Mouse (Mus musculus): ENCODE measurements around the gene Gm26602. TPM values are rescaled to one million over a fixed set of nuclear protein-coding genes. Genes with fewer than 3 reads are reported as not detected.

Gm26602 gene
- not detected for total RNA-seq (2021)

DNA sequence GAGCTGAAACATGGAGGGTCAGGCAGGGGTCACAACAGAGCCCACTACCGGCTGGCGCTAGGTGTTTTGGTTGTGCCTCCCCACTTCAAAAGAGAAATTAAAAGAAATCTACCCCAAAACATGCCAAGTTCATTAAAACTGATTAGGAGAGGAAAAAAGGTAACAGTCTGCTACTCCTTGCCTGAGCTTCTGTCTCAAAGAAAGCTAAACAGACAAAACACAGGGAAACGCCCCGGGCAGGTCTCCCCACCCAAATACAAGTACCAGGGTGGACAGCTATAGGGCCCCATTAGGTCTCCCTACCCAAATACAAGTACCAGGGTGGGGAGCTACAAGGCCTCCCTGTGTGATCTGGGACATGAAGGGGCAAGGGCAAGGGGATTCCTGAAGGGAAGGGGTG, at the start of gene Gm26602:
Gene Gm26602, plus strand, starts transcription at position 301 of the 400 bp plus-strand sequence.
- DNase-seq (ENCODE audit: extremely low spot score in 1 of 2, low spot score in 2 of 2), result no peak
- intact Hi-C loops (cut with DNase I), result no loop called here

DNA sequence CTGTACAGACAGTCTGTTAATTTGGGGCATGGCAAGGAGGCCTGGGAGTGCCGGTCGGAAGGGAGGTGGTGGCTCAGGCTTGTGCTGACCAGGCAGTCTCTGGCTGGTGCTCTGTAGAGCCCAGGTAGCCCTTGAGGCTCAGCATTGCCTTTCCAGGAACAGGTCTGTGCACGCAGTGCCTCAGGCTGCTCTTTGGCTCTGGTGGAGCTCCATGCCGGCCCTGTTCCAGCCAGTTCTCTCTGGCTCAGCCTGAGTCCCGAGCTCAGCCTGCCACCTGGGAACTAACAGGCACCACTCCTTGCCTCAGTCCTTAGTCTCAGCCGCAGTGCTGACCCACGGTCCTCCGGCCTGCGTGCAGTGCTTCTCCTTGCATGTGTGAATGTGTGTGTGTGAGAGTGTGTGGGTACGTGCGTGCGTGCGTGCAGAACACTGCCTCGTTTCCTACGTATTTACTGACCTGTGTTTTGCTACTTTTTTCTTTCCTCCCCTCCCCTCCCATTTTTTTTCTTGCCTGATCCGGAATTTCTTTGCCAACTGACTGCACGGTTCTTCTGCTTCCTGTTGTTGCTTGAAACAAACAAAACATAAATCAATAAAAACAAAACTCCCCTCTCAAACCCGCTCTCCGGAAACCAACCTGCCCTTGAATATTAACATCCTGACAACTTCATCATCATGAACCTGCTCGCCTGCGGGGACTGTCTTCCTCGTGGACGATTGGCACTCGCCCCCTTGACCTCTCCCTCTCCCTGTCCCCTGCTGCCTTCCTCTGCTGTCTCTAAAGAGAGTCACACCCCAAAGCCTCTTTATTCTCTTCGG, 49.2 kb upstream of the Gm26602 start:
- intact Hi-C loops (cut with DNase I), result no loop called here
- DNase-seq (ENCODE audit: extremely low spot score in 1 of 2, low spot score in 2 of 2), result no peak

DNA sequence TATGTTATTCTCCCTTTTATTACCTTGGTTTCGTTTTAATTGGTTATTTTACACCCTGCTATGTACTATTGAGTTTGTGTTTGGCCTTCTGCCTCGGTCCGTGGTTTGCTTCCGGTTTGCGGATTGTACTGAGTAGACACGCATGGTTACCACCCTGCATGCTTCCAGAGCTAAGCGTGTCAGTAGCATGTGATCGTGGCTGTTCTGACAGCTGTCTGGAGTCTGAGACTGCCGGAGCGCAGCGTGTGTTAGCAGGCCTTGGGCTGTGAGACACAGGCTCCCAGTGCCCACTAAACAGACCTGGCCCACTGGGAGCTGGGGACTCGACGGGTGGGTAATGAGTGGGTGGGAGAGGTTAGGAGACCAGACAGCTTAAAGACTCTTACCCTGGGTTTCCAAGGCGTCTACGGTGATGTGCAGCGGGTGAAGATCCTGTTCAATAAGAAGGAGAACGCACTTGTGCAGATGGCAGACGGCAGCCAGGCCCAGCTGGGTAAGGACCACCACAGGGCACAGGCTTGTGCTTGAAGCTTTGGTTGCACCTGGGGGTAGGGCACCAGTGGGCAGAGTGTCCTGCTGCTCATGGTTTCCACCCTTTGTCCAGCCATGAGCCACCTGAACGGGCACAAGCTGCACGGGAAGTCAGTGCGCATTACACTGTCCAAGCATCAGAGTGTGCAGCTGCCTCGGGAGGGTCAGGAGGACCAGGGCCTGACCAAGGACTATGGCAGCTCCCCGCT, 48.4 kb upstream of the Gm26602 start:
- intact Hi-C loops (cut with DNase I), result no loop called here
- DNase-seq (ENCODE audit: extremely low spot score in 1 of 2, low spot score in 2 of 2), result no peak

- peak in 1 of 2 experiments; percentile 51 for DNase-seq (ENCODE audit: extremely low spot score in 1 of 2, low spot score in 2 of 2)
- intact Hi-C loops (cut with DNase I), result no loop called here
These were observed 47.7 kb upstream of the Gm26602 start for GRCm38 (mm10) chr10:79862925-79863324.

DNA sequence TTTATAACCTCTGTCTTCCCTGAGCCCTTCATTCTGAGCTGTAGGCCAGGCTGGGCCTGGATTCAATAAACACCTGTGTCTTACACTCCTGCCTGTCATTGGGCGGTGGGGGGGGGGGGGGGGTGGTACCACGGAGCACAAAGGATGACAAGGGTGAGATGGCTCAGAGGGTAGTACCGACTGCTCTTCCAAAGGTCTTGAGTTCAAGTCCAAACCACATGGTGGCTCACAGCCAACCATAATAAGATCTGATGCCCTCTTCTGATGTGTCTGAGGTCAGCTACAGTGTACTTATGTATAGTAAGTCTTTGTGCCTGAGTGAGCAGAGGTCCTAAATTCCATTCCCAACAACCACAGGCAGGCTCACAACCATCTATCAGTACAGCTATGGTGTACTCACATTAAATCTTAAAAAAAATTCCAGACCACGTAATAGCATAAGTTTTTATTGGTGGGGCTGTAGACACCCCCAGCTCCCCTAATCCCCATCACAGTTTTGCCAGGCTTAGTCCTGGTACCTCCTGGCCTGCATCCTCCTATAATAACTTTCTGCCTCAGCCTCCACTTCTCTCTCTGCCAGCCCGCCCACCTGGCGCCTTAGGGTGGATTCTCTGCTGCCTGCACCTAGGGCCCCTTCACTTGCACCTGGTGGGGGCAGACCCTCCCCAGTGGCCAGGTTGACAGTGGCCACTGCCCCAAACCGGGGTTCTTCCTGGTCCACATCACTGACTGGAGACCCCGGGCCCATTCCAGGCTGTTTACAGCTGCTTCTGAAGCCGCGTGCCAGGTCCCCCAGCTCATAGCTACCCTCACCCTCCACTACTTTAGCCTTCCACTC, 46.1 kb upstream of the Gm26602 start:
- intact Hi-C loops (cut with DNase I), result no loop called here
- peak in 1 of 2 experiments; percentile 41 for DNase-seq (ENCODE audit: extremely low spot score in 1 of 2, low spot score in 2 of 2)

DNA sequence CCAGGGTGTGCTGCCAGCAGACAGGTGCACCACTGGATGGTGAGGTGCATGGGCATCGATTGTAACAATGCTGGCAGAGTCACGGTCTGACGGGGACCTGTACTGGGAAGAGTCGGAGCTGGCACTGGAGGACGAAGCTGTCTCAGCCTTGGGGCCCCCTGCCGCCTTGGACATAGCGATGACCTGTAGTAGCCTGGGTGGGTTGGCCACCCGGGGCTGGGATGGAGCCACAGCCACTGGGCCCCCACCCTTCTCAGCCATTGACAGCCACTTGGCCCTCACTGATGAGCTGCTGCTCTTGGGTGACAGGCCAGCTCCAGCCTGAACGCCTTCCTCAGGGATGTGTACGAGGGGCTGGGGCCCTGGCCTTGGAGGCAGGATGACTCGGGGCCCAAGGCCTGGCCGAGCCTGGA, 45.5 kb upstream of the Gm26602 start:
- intact Hi-C loops (cut with DNase I), result no loop called here
- peak in 1 of 2 experiments; percentile 38 for DNase-seq (ENCODE audit: extremely low spot score in 1 of 2, low spot score in 2 of 2)

- peak in 1 of 2 experiments; percentile 37 for DNase-seq (ENCODE audit: extremely low spot score in 1 of 2, low spot score in 2 of 2)
- intact Hi-C loops (cut with DNase I), result no loop called here
These were observed 44.8 kb upstream of the Gm26602 start for GRCm38 (mm10) chr10:79865801-79866295.

- intact Hi-C loops (cut with DNase I), result no loop called here
- DNase-seq (ENCODE audit: extremely low spot score in 1 of 2, low spot score in 2 of 2), result no peak
These were observed 44.1 kb upstream of the Gm26602 start for GRCm38 (mm10) chr10:79866601-79867000.

DNA sequence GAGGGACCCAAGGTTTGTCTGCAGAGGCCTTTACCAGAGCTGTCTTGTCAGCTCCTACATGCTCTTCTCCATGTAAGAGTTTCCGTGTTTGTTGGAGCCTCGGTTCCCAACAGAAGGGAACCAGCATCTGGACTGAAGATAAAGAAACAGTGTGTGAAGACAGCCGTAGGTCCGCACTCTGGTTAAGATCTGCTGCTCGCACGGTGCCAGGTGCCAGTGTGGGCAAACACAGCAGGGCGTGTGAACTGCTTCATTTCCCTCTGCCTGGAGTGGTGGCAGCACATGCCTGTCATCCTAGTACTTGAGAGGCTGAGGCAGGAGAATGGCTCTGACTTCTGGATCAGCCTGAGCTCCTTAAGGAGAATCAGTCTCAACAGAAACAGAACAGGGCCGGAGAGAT, 38.8 kb upstream of the Gm26602 start:
- intact Hi-C loops (cut with DNase I), result no loop called here
- DNase-seq (ENCODE audit: extremely low spot score in 1 of 2, low spot score in 2 of 2), result peak in 1 of 2 experiments; percentile 41

DNA sequence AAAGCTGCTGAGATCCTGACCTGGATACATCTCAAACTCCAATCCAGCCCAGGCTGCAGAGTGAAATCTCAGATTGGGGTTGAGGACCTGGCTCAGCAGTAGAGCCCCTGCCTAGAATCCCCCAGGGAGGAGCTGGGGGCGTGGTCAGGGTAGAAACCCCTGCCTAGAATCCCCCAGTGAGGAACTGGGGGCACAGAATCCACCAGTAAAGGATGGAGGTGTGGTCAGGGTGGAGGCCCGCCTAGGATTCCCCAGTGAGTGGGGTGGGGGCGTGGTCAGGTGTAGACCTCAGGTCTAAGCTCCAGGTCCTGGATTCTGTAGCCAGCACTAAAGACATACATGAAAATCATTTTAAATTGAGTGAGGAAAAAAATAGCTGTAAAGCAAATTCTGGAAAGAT, 37.8 kb upstream of the Gm26602 start:
- intact Hi-C loops (cut with DNase I), result no loop called here
- peak in 1 of 2 experiments; percentile 46 for DNase-seq (ENCODE audit: extremely low spot score in 1 of 2, low spot score in 2 of 2)

DNA sequence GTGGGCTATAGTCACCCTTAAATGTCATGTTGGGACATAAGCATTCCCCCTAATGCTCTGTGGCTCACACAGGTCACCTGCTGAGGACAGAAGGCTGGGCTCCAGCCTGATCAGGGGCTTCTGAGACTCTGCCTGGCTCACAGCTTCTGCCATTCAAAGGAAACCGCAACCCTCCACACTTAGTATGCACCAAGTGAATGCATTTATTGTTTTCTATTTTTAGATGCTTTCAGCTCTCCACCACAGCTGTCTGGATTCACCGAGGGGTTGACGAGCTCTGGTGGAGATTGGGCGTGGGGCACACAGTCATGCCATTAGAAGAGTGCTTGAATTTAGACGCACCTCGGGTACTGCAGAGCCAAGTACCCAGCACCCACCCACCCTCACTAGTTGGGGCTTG, 37.3 kb upstream of the Gm26602 start:
- DNase-seq (ENCODE audit: extremely low spot score in 1 of 2, low spot score in 2 of 2), result no peak
- intact Hi-C loops (cut with DNase I), result no loop called here

GRCm38 (mm10) chr10:79873715-79874289, 36.9 kb upstream of the Gm26602 start:
- intact Hi-C loops (cut with DNase I), result no loop called here
- DNase-seq (ENCODE audit: extremely low spot score in 1 of 2, low spot score in 2 of 2), result no peak

GRCm38 (mm10) chr10:79874290-79874862, 36.3 kb upstream of the Gm26602 start, which contains the start of the genes Prtn3 and Plppr3:
Prtn3 (plus strand) TSS chr10:79874476.
Plppr3 (minus strand) TSS chr10:79874634.
- DNase-seq (ENCODE audit: extremely low spot score in 1 of 2, low spot score in 2 of 2), result peak in 1 of 2 experiments; percentile 68

GRCm38 (mm10) chr10:79877174-79877573, 33.5 kb upstream of the Gm26602 start:
- peak in 1 of 2 experiments; percentile 47 for DNase-seq (ENCODE audit: extremely low spot score in 1 of 2, low spot score in 2 of 2)
- intact Hi-C loops (cut with DNase I), result no loop called here

More at GRCm38 (mm10) chr10:79874290-79874862, 36.3 kb upstream of the Gm26602 start, which contains the start of the genes Prtn3 and Plppr3:
- intact Hi-C loops (cut with DNase I), result no loop called here

- DNase-seq (ENCODE audit: extremely low spot score in 1 of 2, low spot score in 2 of 2), result peak in 1 of 2 experiments; percentile 61
- intact Hi-C loops (cut with DNase I), result no loop called here
These were observed 32.9 kb upstream of the Gm26602 start for GRCm38 (mm10) chr10:79877757-79878156.

DNA sequence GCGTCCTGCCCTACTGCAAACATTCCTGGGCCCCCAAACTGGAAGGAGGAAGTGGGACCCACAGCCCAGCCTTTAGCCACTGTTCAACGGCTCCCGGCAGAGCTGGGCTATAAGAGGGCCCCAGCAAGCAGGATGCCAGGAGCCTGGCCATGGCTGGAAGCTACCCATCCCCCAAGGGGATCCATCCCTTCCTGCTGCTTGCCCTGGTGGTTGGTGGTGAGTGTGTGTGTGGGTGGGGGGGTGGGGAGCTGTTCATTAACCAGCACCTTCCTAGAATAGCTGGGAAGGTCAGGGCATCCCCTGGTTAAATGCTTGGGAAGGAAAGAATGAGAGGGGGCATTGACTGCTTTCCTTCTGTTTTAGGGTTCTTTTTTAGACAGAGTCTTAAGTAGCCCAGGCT, 31.1 kb upstream of the Gm26602 start:
- DNase-seq (ENCODE audit: extremely low spot score in 1 of 2, low spot score in 2 of 2), result no peak
- intact Hi-C loops (cut with DNase I), result no loop called here

- intact Hi-C loops (cut with DNase I), result no loop called here
- no peak for DNase-seq (ENCODE audit: extremely low spot score in 1 of 2, low spot score in 2 of 2)
These were observed 29.9 kb upstream of the Gm26602 start for GRCm38 (mm10) chr10:79880721-79881120.

GRCm38 (mm10) chr10:79881981-79882380, 28.7 kb upstream of the Gm26602 start:
- DNase-seq (ENCODE audit: extremely low spot score in 1 of 2, low spot score in 2 of 2), result peak in 1 of 2 experiments; percentile 57
- intact Hi-C loops (cut with DNase I), result no loop called here

Measured in left cerebral cortex, postnatal 10 days (tissue).